Mouse (Mus musculus): ENCODE data around the gene Afmid. TPM values are rescaled to one million over a fixed set of nuclear protein-coding genes. Genes with fewer than 3 reads are reported as not detected.
A peak's percentile ranks its signal among the peaks of the same experiment; 100 is the strongest.
"Not testable (repeated sequence)": the region's sequence is repeated elsewhere in the genome, so short reads cannot be mapped to it uniquely, and the experiment has no call there.

Gene Afmid
- total and polyA plus RNA-seq, 3 experiments, result 5.0 to 7.5 (median 7.3) TPM

- TF ChIP-seq EP300 (IDR thresholded peaks at IDR 0.05; ENCODE audit: low read length) (no peak; the same call in 1 of the 2 replicates), MAFK (IDR thresholded peaks at IDR 0.05; ENCODE audit: insufficient replicate concordance, low read length) (no peak), TCF12 (IDR thresholded peaks at IDR 0.05; ENCODE audit: low read depth, low read length) (peak; percentile 38; the same call in 1 of the 2 replicates), MAX (IDR thresholded peaks at IDR 0.05; ENCODE audit: low read length) (peak; percentile 81), MAZ (IDR thresholded peaks at IDR 0.05; ENCODE audit: low read depth, low read length) (peak; percentile 77; the same call in 1 of the 2 replicates), JUN (IDR thresholded peaks at IDR 0.05; ENCODE audit: insufficient read depth, low read depth, low read length) (no peak), HCFC1 (IDR thresholded peaks at IDR 0.05; ENCODE audit: low read depth, low read length) (peak; percentile 54), IRF4 (IDR thresholded peaks at IDR 0.05; ENCODE audit: low read depth, low read length) (peak; percentile 32; the same call in 1 of the 2 replicates)
Measured at GRCm38 (mm10) chr11:117832086-117832969, 6.6 kb downstream of the Afmid start (continued).

- H3K4me2 ChIP-seq (ENCODE audit: insufficient read depth, low read depth, poor library complexity, severe bottlenecking); H3K4me3 ChIP-seq (replicated peaks in 1 of 3; ENCODE audit: low read depth in 2 of 3, low read length in 2 of 3, poor library complexity in 1 of 3); DNase-seq (ENCODE audit: extremely low read depth); H3K9ac ChIP-seq (ENCODE audit: insufficient read depth, low read depth); H3K9me3 ChIP-seq (replicated peaks; ENCODE audit: low read length); dilution Hi-C loops (cut with MboI; ENCODE audit: extremely low pct_ligation_motif_present, extremely low pct_unique_long_range_greater_than_20kb, low sequenced_read_pairs); H3K27ac ChIP-seq (ENCODE audit: insufficient read depth, low read depth); H3K79me2 ChIP-seq (replicated peaks; ENCODE audit: control insufficient read depth, extremely low read depth, insufficient read depth, poor library complexity, severe bottlenecking); in situ Hi-C loops (cut with MboI; ENCODE audit: low pct_ligation_motif_present, low pct_unique_long_range_greater_than_20kb, low sequenced_read_pairs); H3K27me3 ChIP-seq (replicated peaks): not testable (repeated sequence)
- TF ChIP-seq ZNF384 (IDR thresholded peaks at IDR 0.05; ENCODE audit: low read depth, low read length) (peak; percentile 67), CTCF (conservative IDR thresholded peaks at IDR 0.05 in 1 of 2, IDR thresholded peaks at IDR 0.05 in 1 of 2; ENCODE audit: low read depth in 2 of 2, low read length in 2 of 2) (peak in 1 of 2 experiments; percentile 10; a peak in 1 of 4 replicates)
- Histone ChIP-seq H3K36me3 (replicated peaks in 1 of 2; ENCODE audit: control insufficient read depth in 1 of 2, insufficient read depth in 1 of 2, low read length in 1 of 2) (peaks cover 3 to 29% of the 10 kb centered on the region in 2 experiments), H3K4me1 (ENCODE audit: control insufficient read depth in 1 of 2, insufficient read depth in 2 of 2) (peaks cover 11 to 39% of the 10 kb centered on the region in 2 experiments)
Measured at GRCm38 (mm10) chr11:117833509-117833908, 7.8 kb downstream of the Afmid start.

GRCm38 (mm10) chr11:117834086-117834485, 8.4 kb downstream of the Afmid start:
- H3K36me3 ChIP-seq (replicated peaks in 1 of 2; ENCODE audit: control insufficient read depth in 1 of 2, insufficient read depth in 1 of 2, low read length in 1 of 2), result peaks cover 3 to 32% of the 10 kb centered on the region in 2 experiments
- peaks cover 5 to 33% of the 10 kb centered on the region in 2 experiments for H3K4me1 ChIP-seq (ENCODE audit: control insufficient read depth in 1 of 2, insufficient read depth in 2 of 2)
- no peak overlapping the region for H3K27ac ChIP-seq (ENCODE audit: insufficient read depth, low read depth)
- H3K27me3 ChIP-seq (replicated peaks), result no peaks in the 10 kb centered on the region
- in situ Hi-C loops (cut with MboI; ENCODE audit: low pct_ligation_motif_present, low pct_unique_long_range_greater_than_20kb, low sequenced_read_pairs), result no loop called here
- no peak for DNase-seq (ENCODE audit: extremely low read depth)
- dilution Hi-C loops (cut with MboI; ENCODE audit: extremely low pct_ligation_motif_present, extremely low pct_unique_long_range_greater_than_20kb, low sequenced_read_pairs), result no loop called here
- H3K79me2 ChIP-seq (replicated peaks; ENCODE audit: control insufficient read depth, extremely low read depth, insufficient read depth, poor library complexity, severe bottlenecking), result no peaks in the 10 kb centered on the region
- no peak overlapping the region for H3K9ac ChIP-seq (ENCODE audit: insufficient read depth, low read depth)
- TF ChIP-seq MAZ (IDR thresholded peaks at IDR 0.05; ENCODE audit: low read depth, low read length), result no peak
- H3K4me3 ChIP-seq (replicated peaks in 1 of 3; ENCODE audit: low read depth in 2 of 3, low read length in 2 of 3, poor library complexity in 1 of 3), result no peak overlapping the region
- no peaks in the 10 kb centered on the region for H3K9me3 ChIP-seq (replicated peaks; ENCODE audit: low read length)
- no peak overlapping the region for H3K4me2 ChIP-seq (ENCODE audit: insufficient read depth, low read depth, poor library complexity, severe bottlenecking)
